Comparison of ENCODE assay signal across 9 mouse cellular contexts in genomic region chr1:184918227-184918888, GRCm38 (mm10). TPM values are rescaled to one million over a fixed set of nuclear protein-coding genes. Genes with fewer than 3 reads are reported as not detected.
DNase-seq lines count a peak whose midpoint lies in the region; ATAC-seq and TF ChIP-seq lines count a peak whose summit lies in the region.
"Had no signal": no experiment of that assay in that cellular context is flagged by ENCODE, and none has a peak within 500 bp of the region (broad histone marks: within the 10 kb centered on the region; RNA-seq: fewer than 3 reads in every experiment).

No protein-coding gene starts in this region.

- 64% methylated on average over 5 of the region's 5 CpGs for WGBS in liver, postnatal 0 days (ENCODE audit: insufficient replicate concordance)
- 64% methylated on average over 5 of the region's 5 CpGs for WGBS in liver, embryonic 12.5 days (ENCODE audit: insufficient replicate concordance)

- no peaks in the 10 kb centered on the region for H3K4me1 ChIP-seq in liver, postnatal 0 days (ENCODE audit: insufficient read depth)
- no peaks in the 10 kb centered on the region for H3K4me1 ChIP-seq in liver, embryonic 12.5 days

- no peak overlapping the region for H3K27ac ChIP-seq in liver, postnatal 0 days (ENCODE audit: low read depth)
- H3K27ac ChIP-seq in liver, embryonic 12.5 days: no peak overlapping the region

- H3K36me3 ChIP-seq in liver, postnatal 0 days (replicated peaks; ENCODE audit: insufficient read depth, low read length): no peaks in the 10 kb centered on the region
- no peaks in the 10 kb centered on the region for H3K36me3 ChIP-seq in liver, embryonic 12.5 days

- H3K27me3 ChIP-seq in liver, postnatal 0 days (ENCODE audit: insufficient read depth, low read length): no peaks in the 10 kb centered on the region
- H3K27me3 ChIP-seq in liver, embryonic 12.5 days (replicated peaks): no peaks in the 10 kb centered on the region

- DNase-seq in embryo, embryonic 10 days (ENCODE audit: low spot score): peak; percentile 47
- DNase-seq in embryo, embryonic 9.5 days (ENCODE audit: extremely low spot score): no peak
- DNase-seq in liver, postnatal 0 days: no peak
- peak; percentile 35 for DNase-seq in c-Kit-positive CD71-positive TER-119-positive erythroid progenitor cells, embryonic 14.5 days (ENCODE audit: low spot score)
- DNase-seq in naive thymus-derived CD4-positive, alpha-beta T cell, adult 2 months (ENCODE audit: low read depth): peak; percentile 30
- no peak for DNase-seq in cerebellum, postnatal 36 days
- DNase-seq in frontal cortex, postnatal 25 days (ENCODE audit: low spot score in 2 of 2): no peak

- TF ChIP-seq EP300 in liver, postnatal 0 days (IDR thresholded peaks at IDR 0.05; ENCODE audit: low read depth): no peak

- peak; percentile 62 for TF ChIP-seq CTCF in liver, postnatal 0 days (IDR thresholded peaks at IDR 0.05; ENCODE audit: low read depth)

- no peak for ATAC-seq in liver, postnatal 0 days
- no peak for ATAC-seq in liver, embryonic 12.5 days

- no peak overlapping the region for H3K4me2 ChIP-seq in liver, postnatal 0 days (ENCODE audit: low read depth, low read length)
- H3K4me2 ChIP-seq in liver, embryonic 12.5 days: no peak overlapping the region

- no peak overlapping the region for H3K9ac ChIP-seq in liver, postnatal 0 days (replicated peaks)
- no peak overlapping the region for H3K9ac ChIP-seq in liver, embryonic 12.5 days

- no peaks in the 10 kb centered on the region for H3K9me3 ChIP-seq in liver, postnatal 0 days (ENCODE audit: low read length)
- H3K9me3 ChIP-seq in liver, embryonic 12.5 days (replicated peaks): no peaks in the 10 kb centered on the region

- H3K4me3 ChIP-seq in liver, postnatal 0 days (ENCODE audit: low read depth, low read length): no peak overlapping the region
- H3K4me3 ChIP-seq in liver, embryonic 12.5 days: no peak overlapping the region

RNA-seq across cellular contexts. Expression of gene C130074G19Rik, which starts 35.3 kb away (rescaled TPM):
- 5.6 and 6.5 TPM in 2 replicates for polyA plus RNA-seq in liver, postnatal 0 days (2015; fragmentation: Nextera tagmentation; extraction: Ambion mirVana)
- polyA plus RNA-seq in liver, embryonic 12.5 days (2016; fragmentation: Nextera tagmentation; extraction: Ambion mirVana): 1.2 and 1.3 TPM in 2 replicates
- polyA plus RNA-seq: C2C12 had no signal

Comparison
In these comparisons a context has a peak if more than half of its experiments do, and no peak if none do; other contexts are left out.
1. DNase-seq: peak in embryo, embryonic 10 days (single experiment), c-Kit-positive CD71-positive TER-119-positive erythroid progenitor cells, embryonic 14.5 days (single experiment) and naive thymus-derived CD4-positive, alpha-beta T cell, adult 2 months (single experiment); none in embryo, embryonic 9.5 days (single experiment), liver, postnatal 0 days (single experiment), cerebellum, postnatal 36 days (0 of 2) and frontal cortex, postnatal 25 days (0 of 2).